Mouse (Mus musculus): ENCODE measurements around the gene Thop1.
A peak's percentile ranks its signal among the peaks of the same experiment; 100 is the strongest.
"Not testable (repeated sequence)": the region's sequence is repeated elsewhere in the genome, so short reads cannot be mapped to it uniquely, and the experiment has no call there.

Gene Thop1

GRCm38 (mm10) chr10:81069836-81070235, at the start of gene Thop1:
Thop1 (plus strand) TSS chr10:81070035.
- peak; percentile 88 to 97 for DNase-seq (ENCODE audit: low spot score in 2 of 2)

GRCm38 (mm10) chr10:81020207-81020606, 49.6 kb upstream of the Thop1 start:
- DNase-seq (ENCODE audit: low spot score in 2 of 2) = no peak

- no peak for DNase-seq (ENCODE audit: low spot score in 2 of 2)
These were observed 48.2 kb upstream of the Thop1 start for GRCm38 (mm10) chr10:81021547-81022110.

GRCm38 (mm10) chr10:81022744-81023143, 47.1 kb upstream of the Thop1 start:
- DNase-seq (ENCODE audit: low spot score in 2 of 2) = no peak

- no peak for DNase-seq (ENCODE audit: low spot score in 2 of 2)
These were observed 45.4 kb upstream of the Thop1 start for GRCm38 (mm10) chr10:81024346-81024937.

- no peak for DNase-seq (ENCODE audit: low spot score in 2 of 2)
These were observed 44.7 kb upstream of the Thop1 start for GRCm38 (mm10) chr10:81025047-81025621.

- no peak for DNase-seq (ENCODE audit: low spot score in 2 of 2)
These were observed 44.1 kb upstream of the Thop1 start, which contains the start of gene Diras1 for GRCm38 (mm10) chr10:81025639-81026275. Diras1 (minus strand) TSS chr10:81025662.

GRCm38 (mm10) chr10:81026857-81027256, 43.0 kb upstream of the Thop1 start:
- no peak for DNase-seq (ENCODE audit: low spot score in 2 of 2)

GRCm38 (mm10) chr10:81027331-81027730, 42.5 kb upstream of the Thop1 start:
- DNase-seq (ENCODE audit: low spot score in 2 of 2) = no peak

GRCm38 (mm10) chr10:81028219-81028618, 41.6 kb upstream of the Thop1 start:
- no peak for DNase-seq (ENCODE audit: low spot score in 2 of 2)

- DNase-seq (ENCODE audit: low spot score in 2 of 2) = no peak
These were observed 40.8 kb upstream of the Thop1 start for GRCm38 (mm10) chr10:81029031-81029430.

GRCm38 (mm10) chr10:81033586-81033985, 36.2 kb upstream of the Thop1 start:
- DNase-seq (ENCODE audit: low spot score in 2 of 2) = no peak

- no peak for DNase-seq (ENCODE audit: low spot score in 2 of 2)
These were observed 33.6 kb upstream of the Thop1 start for GRCm38 (mm10) chr10:81036251-81036650.

GRCm38 (mm10) chr10:81036988-81037580, 32.8 kb upstream of the Thop1 start, which contains the start of gene Slc39a3:
Slc39a3 (minus strand) TSS chr10:81037426.
- peak; percentile 97 to 99 for DNase-seq (ENCODE audit: low spot score in 2 of 2)

- DNase-seq (ENCODE audit: low spot score in 2 of 2) = peak; percentile 58 to 61
These were observed 28.2 kb upstream of the Thop1 start for GRCm38 (mm10) chr10:81041458-81042175.

GRCm38 (mm10) chr10:81045246-81045645, 24.6 kb upstream of the Thop1 start:
- not testable (repeated sequence) for DNase-seq (ENCODE audit: low spot score in 2 of 2)

GRCm38 (mm10) chr10:81050645-81051044, 19.2 kb upstream of the Thop1 start:
- no peak for DNase-seq (ENCODE audit: low spot score in 2 of 2)

- DNase-seq (ENCODE audit: low spot score in 2 of 2) = no peak
These were observed 18.7 kb upstream of the Thop1 start for GRCm38 (mm10) chr10:81051133-81051532.

- DNase-seq (ENCODE audit: low spot score in 2 of 2) = no peak
These were observed 17.3 kb upstream of the Thop1 start for GRCm38 (mm10) chr10:81052577-81052976.

- no peak for DNase-seq (ENCODE audit: low spot score in 2 of 2)
These were observed 14.7 kb upstream of the Thop1 start for GRCm38 (mm10) chr10:81055169-81055568.

GRCm38 (mm10) chr10:81055802-81056340, 14.0 kb upstream of the Thop1 start:
- DNase-seq (ENCODE audit: low spot score in 2 of 2) = not testable (repeated sequence)
